Mouse (Mus musculus): ENCODE data around the gene Iffo2.

DNA sequence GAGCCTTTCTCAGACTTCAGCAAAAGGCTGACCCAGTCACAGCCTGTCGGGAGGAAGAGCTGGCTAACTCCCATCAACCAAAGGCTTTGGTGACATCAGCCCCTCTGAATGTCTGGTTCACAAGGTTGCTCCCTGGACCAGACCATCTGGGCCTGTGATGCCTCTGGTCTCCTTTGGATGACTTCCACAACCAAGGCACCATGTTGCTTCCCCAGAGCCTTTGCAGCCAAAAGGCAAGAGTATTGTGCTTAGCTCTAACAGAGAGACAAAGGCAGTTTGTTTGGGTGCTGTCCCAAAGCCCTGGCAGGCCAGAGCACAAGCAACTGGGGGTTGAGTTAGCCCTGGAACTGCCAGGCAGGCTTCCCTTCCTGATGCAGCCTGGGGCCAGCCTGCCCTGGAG lies 40.4 kb upstream of the Iffo2 start:
- TF ChIP-seq CTCF (IDR thresholded peaks at IDR 0.05; ENCODE audit: extremely low read depth, insufficient read length, insufficient replicate concordance, low read depth, low read length) (no peak), POLR2A (IDR thresholded peaks at IDR 0.05; ENCODE audit: low read depth, low read length) (no peak)

Measured in small intestine, adult 2 months (tissue).